Mouse (Mus musculus) adrenal gland (tissue): ENCODE data around the gene Disp1.

Source experiments
- intact Hi-C: fragments of 180-260 bp; cut with DNase I; formaldehyde crosslinking; loops from one replicate; pipeline ENCODE4 v1.15.1; 2025
- long read RNA-seq, 2 experiments: library from polyadenylated mRNA; unstranded; transcript quantifications; one replicate each; pipeline ENCODE4 v2.0.0; 2020; ENCODE audit warnings: borderline replicate concordance in 1 of 2; ENCODE audit not compliant: insufficient replicate concordance in 1 of 2

The Disp1 gene
- long read RNA-seq, experiment 1, partial matches to known transcripts: 0 of 3 reads
- long read RNA-seq, experiment 1, other reads (novel, unspliced or antisense): 3 of 3 reads
- long read RNA-seq, experiment 2, partial matches to known transcripts: 0 of 5 reads
- long read RNA-seq, experiment 2, other reads (novel, unspliced or antisense): 5 of 5 reads

DNA sequence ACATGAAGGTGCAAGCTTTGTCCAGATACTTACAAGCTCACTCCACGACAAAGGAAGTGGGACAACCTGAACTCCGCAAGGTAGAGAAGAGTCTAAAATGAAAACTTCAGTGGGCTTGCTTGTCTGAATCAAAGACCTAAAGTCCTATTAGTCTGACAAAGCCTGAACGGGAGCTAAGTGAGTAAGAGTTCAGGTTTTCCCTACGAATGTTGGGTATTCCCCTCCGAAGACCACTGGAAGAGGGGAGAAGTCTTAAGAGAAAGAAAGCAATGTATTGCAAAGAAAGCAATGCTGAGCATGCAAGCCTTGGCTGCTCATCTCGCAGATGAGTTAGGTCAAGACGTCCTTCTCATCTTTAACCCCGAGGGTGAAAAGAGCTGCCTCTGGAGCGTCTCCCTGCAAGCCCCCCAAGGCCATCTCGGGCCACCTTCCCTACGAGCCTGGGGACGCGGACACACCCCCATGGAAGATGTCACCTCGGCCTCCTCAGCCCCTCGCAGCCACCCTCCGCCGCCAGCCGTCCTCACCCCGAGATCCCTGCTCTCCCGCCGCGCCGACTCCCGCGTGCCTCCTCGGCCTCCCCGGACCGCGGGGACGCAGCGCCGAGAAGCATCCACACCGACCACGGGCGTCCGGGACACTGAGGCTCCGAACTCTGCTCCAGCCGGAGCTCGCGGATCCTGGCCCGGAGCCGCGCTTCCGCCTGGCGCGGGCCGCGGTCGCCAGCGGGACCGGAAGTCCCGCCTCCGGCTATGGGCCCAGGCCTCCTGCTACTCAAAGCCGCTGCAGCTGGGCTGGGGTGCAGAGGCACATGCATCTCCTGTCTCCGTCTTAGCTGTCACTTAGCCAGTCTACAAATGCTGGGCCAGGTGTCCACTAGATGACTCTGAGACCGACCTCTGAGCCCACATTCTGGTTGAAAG is at the start of gene Disp1:
Gene Disp1, minus strand, starts transcription at position 727 of the 923 bp plus-strand sequence.
- intact Hi-C loops: no loop called here

DNA sequence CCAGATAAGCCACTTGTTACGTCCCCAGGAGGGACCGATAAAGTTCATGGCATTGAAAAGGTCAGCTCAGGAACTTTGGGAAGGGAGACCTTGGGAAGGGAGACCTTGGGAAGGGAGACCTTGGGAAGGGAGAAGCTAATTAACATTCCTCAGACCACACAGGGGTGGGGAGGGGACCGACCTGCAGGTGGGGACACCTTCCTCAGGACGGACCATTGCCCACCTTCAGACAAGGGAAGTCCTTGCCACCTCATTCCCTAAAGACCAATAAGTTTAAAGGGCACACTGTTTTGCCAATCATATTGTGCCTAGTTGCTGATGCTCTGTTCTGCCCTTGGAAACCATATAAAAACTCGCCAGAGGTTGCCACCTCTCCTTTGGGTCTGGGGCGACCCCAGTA is 46.3 kb upstream of the Disp1 start:
- intact Hi-C loops: no loop called here

DNA sequence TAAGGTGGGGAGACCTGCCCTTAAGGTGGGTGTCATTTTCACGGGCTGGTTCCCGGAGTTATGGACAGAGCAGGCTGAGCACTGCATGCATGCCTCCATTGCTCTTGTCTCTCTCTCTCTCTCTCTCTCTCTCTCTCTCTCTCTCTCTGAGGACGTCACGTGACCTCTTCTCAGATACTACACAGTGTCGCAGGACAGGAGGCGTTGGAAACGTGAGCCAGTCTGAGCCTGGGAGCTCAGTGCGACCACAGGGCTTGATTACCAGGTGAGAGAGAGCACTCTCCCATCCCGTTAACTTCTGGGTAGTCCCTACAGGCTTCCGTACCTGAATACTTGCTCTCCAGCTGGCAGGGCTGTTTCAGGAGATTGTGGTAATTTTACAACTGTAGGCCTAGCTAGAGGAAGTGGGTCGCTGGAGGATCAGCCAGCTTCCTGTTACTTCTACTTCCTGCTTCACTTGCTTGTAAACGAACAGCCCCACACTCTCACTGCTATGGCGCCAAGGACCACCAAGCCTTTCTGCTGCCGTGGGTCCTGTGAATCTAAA is 44.7 kb upstream of the Disp1 start:
- intact Hi-C loops: no loop called here

DNA sequence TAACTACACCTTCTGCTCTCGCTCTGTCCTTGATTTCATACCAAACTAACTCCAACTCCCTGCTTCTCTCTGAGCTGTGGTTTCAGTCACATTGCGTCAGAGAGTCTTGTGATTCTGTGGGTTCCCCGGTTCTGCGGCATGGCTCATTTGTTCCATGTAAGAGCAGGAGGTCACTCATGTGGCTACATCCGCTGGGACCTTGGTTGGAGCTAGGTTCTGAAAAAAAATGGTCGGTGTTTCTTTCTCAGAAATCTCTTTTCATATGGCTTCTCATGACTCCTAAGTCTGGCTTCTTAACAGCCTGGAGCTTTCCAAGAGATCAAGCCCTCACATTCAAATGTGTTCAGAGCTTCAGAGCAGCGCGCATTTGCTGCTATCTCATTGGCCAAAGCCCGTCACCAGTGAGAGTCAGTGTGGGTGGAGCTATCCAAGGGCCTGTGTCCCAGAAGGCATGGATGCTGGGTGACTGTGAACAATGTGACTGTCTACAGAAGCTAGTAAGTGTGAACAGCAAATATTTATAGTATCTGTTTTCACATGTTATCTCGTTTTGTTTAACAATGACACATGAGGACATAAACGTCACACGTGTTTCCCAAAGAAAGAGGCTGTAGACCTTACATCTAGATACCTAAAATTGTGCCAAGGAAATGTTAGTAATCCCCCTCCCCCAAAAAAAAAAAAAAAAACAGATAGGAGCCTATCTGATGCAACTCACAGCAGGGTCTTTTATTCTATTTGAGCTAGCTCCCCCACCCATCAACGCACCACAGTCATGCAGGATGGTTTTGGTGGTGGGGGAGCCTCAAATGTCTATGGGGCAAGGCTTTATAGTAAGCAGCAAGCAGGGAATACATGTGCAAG is 43.1 kb upstream of the Disp1 start:
- intact Hi-C loops: no loop called here

DNA sequence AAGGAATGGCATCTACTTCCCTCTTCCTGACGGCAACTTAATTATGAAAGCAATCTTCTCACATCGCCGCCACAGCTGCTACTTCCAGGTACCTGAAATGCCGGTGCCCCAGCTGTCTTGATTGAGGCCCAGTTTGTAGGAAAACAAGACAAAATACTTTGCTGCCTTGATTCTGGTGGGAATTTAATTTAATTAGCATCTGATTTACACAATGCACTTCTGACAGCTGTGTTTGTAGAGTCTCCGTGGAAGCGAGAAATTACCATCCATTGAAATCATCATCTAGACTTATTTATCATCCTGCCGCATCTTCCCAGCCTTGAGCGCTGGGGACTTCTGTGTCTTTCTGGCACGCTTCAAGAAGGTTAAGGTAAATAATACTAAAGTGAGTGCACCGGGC is 31.3 kb upstream of the Disp1 start:
- intact Hi-C loops: no loop called here

DNA sequence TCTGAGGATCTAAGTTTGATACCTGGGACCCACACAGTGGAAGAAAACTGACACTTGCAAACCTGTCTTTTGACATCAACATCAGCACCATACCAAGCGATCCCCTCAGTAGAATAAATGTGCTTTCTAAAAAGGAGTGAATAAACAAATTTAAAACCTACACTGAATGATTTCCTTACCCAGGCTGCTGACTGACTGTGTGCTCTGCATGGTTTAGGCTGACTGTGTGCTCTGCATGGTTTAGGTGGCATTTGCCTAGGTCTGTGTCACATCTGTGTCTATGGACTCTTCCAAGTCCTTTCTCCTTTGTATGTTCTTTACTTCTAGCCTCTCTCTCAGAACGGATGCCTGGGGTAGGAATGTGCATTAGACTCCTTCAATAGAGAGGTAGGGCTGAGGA is 30.5 kb upstream of the Disp1 start:
- intact Hi-C loops: no loop called here

DNA sequence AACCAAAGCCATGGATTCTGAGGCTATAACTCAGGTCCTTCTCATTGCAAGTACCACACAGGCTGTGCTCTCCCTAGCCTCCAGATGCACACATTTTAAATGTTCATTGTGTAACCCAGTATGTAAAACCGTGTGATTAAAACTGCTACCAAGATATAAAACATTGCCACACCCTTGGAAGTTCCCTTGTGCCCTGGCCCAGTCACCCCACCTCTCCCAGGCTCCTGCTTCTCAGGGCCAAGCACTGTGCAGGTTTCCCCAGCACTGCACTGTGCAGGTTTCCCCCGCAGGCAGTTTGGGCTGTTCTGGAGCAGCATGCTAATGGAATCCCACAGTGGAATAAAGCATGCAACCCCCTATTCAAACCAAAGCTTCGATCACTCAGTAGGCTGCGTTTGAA is 29.3 kb upstream of the Disp1 start:
- intact Hi-C loops: no loop called here

DNA sequence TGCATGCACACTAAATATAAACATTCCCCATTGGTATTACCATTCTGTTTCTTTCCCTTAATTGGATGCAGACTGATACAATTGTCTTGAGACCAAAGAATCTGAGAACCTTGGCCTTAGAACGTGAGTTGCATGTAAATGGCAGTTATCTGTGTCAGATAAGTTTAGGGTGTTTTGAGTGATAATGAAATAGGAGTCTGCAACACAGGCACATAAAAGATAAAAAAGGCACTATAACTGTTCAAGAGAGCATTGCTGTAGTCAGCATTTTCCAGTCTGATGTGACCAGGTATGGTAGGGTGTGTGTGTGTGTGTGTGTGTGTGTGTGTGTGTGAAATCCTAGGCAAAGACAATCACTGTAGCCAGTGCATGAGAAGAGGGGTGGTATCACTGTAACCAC is 26.8 kb upstream of the Disp1 start:
- intact Hi-C loops: loop anchor here (10.0 kb wide), 2 partner anchors 383 to 693 kb away; no protein-coding TSS in a partner anchor

DNA sequence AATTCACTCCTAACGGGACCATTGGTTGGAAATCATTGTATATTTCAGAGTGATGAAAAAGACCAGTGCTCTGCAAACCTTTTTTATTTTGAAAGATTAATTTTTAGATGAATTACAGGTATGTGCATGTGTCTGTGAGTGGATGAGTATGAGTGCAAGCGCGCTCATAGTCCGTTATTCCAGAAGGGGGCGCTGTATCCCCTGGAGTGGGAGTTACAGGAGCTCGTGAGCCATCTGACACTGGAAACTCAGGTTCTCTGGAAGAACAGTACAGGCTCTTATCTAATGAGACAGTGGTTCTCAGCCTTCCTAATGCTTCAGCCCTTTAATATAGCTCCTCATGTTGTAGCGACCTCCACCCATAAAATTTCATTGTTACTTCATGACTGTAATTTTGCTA is 22.0 kb upstream of the Disp1 start:
- intact Hi-C loops: loop anchor here (10.0 kb wide), 2 partner anchors 378 to 688 kb away; no protein-coding TSS in a partner anchor

DNA sequence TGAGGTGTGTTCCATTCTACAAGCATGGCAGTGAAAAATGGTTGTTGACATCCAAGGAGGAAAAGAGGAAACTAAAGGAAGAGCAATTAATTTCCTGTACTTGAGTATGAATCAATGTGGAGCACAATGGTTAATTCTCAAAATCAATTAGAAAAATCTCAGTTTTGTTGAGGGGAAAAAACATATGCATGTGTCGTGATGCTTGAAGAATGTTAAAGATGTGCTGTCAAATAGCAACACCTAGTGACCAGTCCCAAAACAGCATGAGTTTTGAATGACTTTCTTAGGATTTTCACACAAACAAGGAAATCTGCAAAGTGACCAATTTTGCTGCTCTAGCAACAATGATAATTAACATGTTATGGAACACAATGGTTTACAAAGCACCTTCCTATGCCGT is 16.6 kb upstream of the Disp1 start:
- intact Hi-C loops: no loop called here

DNA sequence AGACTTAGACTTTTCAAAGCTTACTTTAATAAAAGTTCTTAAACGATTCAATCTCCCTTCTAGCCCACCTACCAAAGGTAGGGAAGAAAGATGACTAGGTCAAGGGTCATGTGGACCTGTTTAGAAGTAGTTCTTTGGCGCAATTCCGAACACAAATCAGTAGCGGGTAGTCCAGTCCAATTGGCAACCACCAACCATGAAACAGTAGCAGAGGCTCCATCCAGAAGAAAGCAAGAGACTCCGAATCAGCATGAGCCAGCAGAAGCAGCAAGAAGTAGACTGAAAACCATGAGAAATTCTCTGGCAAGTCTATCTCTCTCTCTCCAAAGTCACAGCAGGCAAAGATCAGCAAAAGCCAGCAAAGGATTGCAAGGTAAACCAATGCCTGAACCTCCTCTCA is 15.1 kb upstream of the Disp1 start:
- intact Hi-C loops: no loop called here

DNA sequence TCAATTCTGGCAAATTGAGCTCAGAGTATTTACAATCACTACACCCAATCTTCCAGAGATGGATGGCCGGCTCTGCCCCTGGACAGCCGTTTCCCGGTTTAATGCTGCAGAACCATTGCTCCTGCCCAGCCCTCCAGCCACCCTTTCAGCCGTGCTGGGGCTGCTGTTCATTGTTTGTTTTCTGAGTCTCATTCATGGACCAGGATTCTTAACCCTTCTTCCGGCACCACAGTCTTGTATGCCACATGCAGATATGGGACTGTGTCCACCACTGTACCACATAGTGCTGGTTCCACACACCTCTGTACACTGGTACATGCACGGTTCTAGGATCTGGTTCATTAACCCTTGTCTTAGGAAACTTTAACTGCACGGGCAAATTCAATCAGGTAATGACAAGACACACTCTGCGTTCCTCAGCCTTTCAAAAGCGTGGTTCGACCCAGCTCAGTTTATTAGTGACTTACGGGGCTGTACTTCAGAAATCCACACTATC is 12.4 kb upstream of the Disp1 start:
- intact Hi-C loops: no loop called here

DNA sequence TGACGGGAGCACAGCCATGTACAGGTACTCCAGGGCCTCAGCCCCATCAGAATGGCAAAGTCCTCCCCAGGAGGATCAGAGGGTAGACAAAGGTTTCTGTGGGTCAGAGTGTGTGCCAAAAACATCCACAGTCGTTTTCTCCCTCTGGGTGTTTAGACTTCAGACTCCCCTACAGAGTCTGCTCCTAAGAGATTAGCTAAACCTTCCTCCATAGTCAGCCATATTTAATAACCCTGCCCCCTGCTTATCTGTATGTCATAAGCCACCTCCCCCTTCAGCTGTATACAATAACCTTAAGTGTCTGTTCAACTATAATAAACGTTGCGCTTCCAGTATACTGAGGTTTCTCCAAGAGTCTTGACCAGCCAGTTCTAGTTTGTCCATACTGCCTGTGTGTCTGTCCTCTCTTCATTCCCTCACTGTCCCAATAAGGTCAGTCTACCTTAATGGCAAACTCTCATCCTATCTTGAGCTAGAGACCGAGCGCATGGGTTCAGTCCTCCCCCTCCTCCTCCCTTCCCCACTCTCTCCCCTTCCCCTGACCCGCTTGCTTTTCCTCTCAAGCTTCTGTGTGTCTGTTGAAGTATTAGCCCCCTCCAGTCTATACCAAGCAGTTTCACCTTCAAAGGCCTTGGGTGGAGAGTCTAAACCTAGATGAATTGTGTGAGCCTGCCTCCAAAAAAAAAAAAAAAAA is 11.8 kb upstream of the Disp1 start:
- intact Hi-C loops: no loop called here

DNA sequence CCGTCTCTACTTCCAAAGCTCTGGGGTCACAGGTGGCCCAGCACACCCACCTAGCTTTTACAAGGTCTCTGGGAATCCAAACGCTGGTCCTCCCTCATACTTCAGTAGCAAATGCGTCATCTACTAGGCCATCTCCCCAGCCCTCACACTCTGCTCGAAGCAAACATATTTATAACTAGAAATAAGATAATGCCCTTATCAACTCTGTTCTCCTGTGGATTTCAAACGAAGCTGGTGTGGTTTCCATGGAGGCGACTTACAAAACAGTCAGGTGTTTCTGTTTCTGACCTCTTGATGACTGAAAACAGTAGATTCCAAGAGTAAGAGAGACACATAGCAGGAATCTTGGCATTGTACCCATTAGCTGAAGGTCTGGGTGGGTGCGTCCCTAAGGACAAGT is 6.1 kb upstream of the Disp1 start:
- intact Hi-C loops: no loop called here

DNA sequence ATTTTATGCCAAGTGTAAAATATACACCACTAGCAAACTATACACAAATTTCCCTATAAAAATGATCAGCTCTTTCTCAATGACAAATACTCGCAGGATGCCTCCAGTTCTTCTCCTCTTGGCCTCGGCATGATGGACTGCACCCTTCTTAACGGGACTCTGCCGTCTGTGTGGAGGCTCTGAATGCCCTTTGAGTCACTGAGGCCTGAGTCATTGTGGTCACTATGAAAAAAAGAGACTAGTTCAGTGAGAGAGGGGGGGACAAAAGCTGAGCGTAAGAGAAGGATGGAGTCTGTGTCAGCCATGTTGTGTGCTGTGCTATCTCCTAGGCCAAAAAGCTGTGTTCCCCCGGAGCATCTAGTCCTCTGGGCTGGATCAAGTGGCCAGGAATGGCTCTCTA is 2.3 kb downstream of the Disp1 start:
- intact Hi-C loops: loop anchor here (10.0 kb wide), 1 partner anchor 74 kb away; no protein-coding TSS in a partner anchor

DNA sequence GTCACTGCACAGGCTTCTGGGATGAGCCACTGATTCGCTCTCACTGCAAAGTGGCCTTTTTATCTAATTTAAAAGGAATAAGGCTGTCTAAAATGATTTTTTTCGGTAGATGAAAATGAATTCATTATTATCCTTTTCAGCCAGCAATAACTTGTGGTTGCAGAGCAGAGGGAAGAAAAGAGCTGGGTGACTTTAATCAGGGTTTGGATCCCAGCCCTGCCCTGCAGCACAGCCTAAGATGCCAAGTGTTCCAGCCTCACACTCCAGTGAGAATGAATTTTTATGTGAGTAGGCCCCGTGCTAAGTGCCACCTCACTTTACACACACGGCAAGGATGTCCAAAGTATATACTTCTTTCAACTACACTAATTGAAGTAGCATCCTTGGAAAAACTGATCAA is 4.6 kb downstream of the Disp1 start:
- intact Hi-C loops: loop anchor here (10.0 kb wide), 1 partner anchor 72 kb away; no protein-coding TSS in a partner anchor

DNA sequence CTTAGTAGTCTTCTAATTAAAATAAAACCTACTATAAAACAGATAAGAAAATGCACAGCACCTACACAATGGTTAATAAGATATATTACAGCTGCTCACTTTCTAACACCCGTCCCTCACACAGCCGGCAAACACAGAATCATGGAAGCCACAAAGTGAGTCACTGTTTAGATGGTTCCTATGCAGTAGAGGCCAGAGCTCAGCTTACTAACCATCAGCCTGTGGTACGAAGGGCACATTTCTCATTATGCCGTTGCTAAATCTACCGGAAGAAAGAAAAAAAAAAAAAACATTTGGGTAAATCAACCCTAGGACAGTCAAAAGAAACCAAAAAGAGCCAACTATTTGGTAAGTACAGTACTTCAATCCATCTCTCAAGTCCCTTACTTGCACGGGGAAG is 5.6 kb downstream of the Disp1 start:
- intact Hi-C loops: loop anchor here (10.0 kb wide), 1 partner anchor 71 kb away; no protein-coding TSS in a partner anchor

DNA sequence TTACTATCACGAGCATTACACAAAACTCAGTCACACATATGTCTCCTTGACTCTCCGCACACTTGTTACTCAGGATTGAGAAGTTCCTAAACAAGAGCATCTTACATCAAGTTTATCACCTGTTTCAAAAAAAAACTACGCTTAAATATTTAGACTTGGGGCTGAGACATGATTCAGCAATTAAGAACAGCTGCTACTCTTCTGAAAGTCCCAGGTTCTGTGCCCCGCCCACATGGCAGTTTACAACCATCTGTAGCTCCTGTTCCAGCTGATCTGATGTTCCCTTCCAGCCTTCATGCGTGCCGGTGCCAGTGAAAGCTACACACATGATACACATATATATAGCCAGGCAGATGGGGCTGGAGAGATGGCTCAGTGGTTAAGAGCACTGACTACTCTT is 7.5 kb downstream of the Disp1 start:
- intact Hi-C loops: loop anchor here (10.0 kb wide), 1 partner anchor 69 kb away; no protein-coding TSS in a partner anchor

DNA sequence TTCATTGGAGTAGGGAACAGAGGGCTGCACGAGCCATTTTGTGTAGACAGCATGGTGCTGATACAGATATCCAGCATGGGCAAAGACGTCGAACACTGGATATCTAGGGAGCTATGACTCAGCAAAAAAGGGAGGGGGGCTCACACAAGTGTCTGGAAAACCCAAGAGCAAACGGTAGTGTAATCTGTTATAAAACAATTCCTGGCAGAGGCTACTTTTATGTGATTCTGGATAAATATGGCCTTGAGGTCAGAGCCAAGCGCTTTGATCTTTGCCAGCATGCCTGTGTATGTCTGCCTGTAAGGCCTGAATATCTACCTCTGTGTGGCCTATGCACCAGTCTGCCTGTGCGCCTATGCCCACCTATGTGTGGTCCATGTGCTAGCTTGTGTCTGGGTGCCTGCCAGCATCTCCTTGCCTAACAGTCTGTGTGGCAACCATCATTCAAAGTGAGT is 8.5 kb downstream of the Disp1 start:
- intact Hi-C loops: loop anchor here (10.0 kb wide), 1 partner anchor 68 kb away; no protein-coding TSS in a partner anchor

DNA sequence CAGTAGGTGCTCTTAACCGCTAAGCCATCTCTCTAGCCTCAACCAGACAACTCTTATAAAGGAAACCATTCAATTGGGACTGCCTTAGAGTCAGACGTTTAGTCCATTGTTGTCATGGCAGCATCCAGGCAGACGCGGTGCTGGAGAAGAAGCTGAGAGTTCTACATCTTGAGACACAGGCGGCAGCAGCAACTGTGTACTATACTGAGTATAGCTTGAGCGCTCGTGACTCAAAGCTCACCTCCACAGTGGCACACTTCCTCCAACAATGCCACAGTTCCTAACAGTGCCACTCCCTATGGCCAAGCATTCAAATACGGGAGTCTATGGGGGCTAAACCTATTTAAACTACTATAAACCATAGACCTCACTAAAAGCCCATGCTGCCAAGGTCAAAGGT is 11.2 kb downstream of the Disp1 start:
- intact Hi-C loops: loop anchor here (10.0 kb wide), 1 partner anchor 65 kb away; no protein-coding TSS in a partner anchor
